Mouse (Mus musculus) G1E (cell line): ENCODE data around the gene Olfr952.

Source experiments
- CTCF ChIP-seq: IDR thresholded peaks from 2 replicates; pipeline ENCODE4 v1.5.1; 2012; ENCODE audit warnings: low read depth, low read length, inconsistent platforms, mixed read lengths
- GATA2 ChIP-seq: IDR thresholded peaks from 2 replicates; pipeline ENCODE4 v1.6.1; 2012; ENCODE audit warnings: low read depth, low read length, inconsistent platforms, borderline replicate concordance

- TF ChIP-seq CTCF, result no peak
- TF ChIP-seq GATA2, result no peak
Measured at GRCm38 (mm10) chr9:39456401-39456800, 29.5 kb upstream of the Olfr952 start, which contains the start of gene Olfr954.
